Mouse (Mus musculus): ENCODE measurements around the gene Shd.

DNA sequence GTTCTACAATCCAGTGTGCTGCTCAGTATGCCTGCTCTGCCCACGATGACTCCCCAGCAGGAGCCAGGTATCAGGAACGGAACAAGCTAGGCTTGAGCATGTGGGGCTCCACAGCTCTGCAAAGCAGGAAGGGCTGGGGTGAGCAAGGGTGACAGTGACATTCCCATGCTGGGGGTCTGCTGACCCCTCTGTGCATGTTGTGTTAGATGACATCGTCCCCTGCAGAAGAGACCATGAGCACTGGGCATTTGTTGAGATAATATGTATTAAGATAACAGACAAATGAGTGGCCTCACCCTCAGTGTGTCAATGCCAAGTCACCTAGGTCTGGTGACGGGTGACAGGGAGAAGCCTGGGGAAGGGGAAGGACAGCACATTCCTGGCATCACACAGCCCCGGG lies 54.7 kb downstream of the Shd start:
- TF ChIP-seq CTCF (IDR thresholded peaks at IDR 0.05; ENCODE audit: extremely low read depth, insufficient read depth, insufficient read length, insufficient replicate concordance) = no peak
- TF ChIP-seq POLR2A (IDR thresholded peaks at IDR 0.05; ENCODE audit: low read depth, low read length) = no peak

All from spleen, adult 2 months (tissue).